Mouse (Mus musculus): ENCODE data around the gene Surf1.

DNA sequence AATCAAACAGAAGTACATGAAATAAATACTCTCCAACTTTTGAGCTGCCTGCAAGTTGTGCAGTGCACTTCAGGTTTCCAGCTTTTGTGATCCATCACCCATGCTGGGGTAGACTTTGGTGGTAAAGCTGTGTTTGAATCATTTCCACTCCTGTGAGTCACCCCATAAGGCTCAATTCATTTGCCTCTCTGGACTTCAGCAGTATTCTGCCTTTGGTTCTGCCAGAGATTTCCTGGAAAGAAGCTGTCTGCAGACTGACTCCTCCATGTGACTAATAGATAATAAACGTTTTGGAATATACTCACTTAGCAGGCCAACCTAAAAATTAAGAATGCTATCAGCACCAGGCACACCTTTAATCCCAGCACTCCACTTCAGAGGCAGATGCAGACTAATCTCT lies 15.6 kb downstream of the Surf1 start:
- TF ChIP-seq CTCF (IDR thresholded peaks at IDR 0.05; ENCODE audit: borderline replicate concordance, extremely low read depth, insufficient read depth, insufficient read length) (no peak), POLR2A (IDR thresholded peaks at IDR 0.05; ENCODE audit: borderline replicate concordance, extremely low read depth, insufficient read depth, insufficient read length, poor library complexity, severe bottlenecking) (no peak)

All from brain, embryonic 14.5 days (tissue).